Mouse (Mus musculus): Measurements from ENCODE around the gene Olfr1295. TPM values are rescaled to one million over a fixed set of nuclear protein-coding genes. Genes with fewer than 3 reads are reported as not detected.

Olfr1295 gene
- not detected in 2 replicates for polyA plus RNA-seq (2012; rRNA removed)

GRCm38 (mm10) chr2:111569581-111569980, at the start of gene Olfr1295:
Gene Olfr1295, minus strand, starts transcription at chr2:111569681.

GRCm38 (mm10) chr2:111540191-111540590, 29.3 kb downstream of the Olfr1295 start, which contains the start of gene Olfr1294:
Gene Olfr1294, minus strand, starts transcription at chr2:111540291.

GRCm38 (mm10) chr2:111524903-111525302, 44.6 kb downstream of the Olfr1295 start, which contains the start of gene Olfr1293-ps:
Gene Olfr1293-ps, plus strand, starts transcription at chr2:111525203.

Other genes with a start within 250 kb of the Olfr1295 start
- gene Olfr1281, start 243.2 kb downstream of the Olfr1295 start, polyA plus RNA-seq (2012; rRNA removed), result not detected in 2 replicates
- gene Olfr1282, start 233.6 kb downstream of the Olfr1295 start, polyA plus RNA-seq (2012; rRNA removed), result not detected in 2 replicates
- gene Olfr1283, start 202.9 kb downstream of the Olfr1295 start, polyA plus RNA-seq (2012; rRNA removed), result not detected in 2 replicates
- not detected in 2 replicates for gene Olfr1284, start 194.2 kb downstream of the Olfr1295 start, polyA plus RNA-seq (2012; rRNA removed)
- gene Olfr1286, start 146.6 kb downstream of the Olfr1295 start, polyA plus RNA-seq (2012; rRNA removed), result not detected in 2 replicates
- not detected in 2 replicates for gene Olfr1287, start 120.5 kb downstream of the Olfr1295 start, polyA plus RNA-seq (2012; rRNA removed)
- not detected in 2 replicates for gene Olfr1288, start 95.6 kb downstream of the Olfr1295 start, polyA plus RNA-seq (2012; rRNA removed)
- not detected in 2 replicates for gene Olfr1289, start 88.9 kb downstream of the Olfr1295 start, polyA plus RNA-seq (2012; rRNA removed)
- not detected in 2 replicates for gene Olfr1290, start 75.9 kb downstream of the Olfr1295 start, polyA plus RNA-seq (2012; rRNA removed)
- gene Olfr1291-ps1, start 72.5 kb downstream of the Olfr1295 start, polyA plus RNA-seq (2012; rRNA removed), result not detected in 2 replicates
- gene Olfr1293-ps, start 44.5 kb downstream of the Olfr1295 start, polyA plus RNA-seq (2012; rRNA removed), result not detected in 2 replicates
- not detected in 2 replicates for gene Olfr1294, start 29.4 kb downstream of the Olfr1295 start, polyA plus RNA-seq (2012; rRNA removed)
- not detected in 2 replicates for gene Olfr1297, start 56.8 kb upstream of the Olfr1295 start, polyA plus RNA-seq (2012; rRNA removed)
- not detected in 2 replicates for gene Olfr1298, start 79.5 kb upstream of the Olfr1295 start, polyA plus RNA-seq (2012; rRNA removed)
- gene Olfr1299, start 91.7 kb upstream of the Olfr1295 start, polyA plus RNA-seq (2012; rRNA removed), result not detected in 2 replicates
- gene Olfr1301, start 181.3 kb upstream of the Olfr1295 start, polyA plus RNA-seq (2012; rRNA removed), result not detected in 2 replicates
- not detected in 2 replicates for gene Olfr1302, start 207.7 kb upstream of the Olfr1295 start, polyA plus RNA-seq (2012; rRNA removed)